Mouse (Mus musculus): ENCODE results near the gene Lrfn4. TPM values are rescaled to one million over a fixed set of nuclear protein-coding genes. Genes with fewer than 3 reads are reported as not detected.

The Lrfn4 gene
- total and polyA plus RNA-seq, 2 experiments from 2014 or later: 17.2 to 127 TPM

DNA sequence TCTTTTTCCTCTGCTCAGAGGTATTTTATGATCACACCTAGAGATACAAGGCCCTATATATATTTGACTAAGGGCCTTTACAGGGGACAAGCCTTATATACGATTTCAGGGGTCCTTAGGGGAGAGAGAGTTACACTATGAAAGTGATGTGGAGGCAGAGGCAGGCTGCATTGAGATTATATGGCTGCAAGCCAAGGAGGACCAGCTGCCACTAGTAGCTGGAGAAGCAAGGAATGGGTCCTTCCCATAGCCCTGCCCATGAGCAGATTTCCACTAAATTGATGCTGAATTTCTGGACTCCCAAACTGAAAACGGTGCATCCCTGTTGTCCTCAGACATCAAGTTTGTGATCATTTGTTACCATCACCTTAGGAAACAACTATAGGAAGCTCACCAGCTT, 31.6 kb downstream of the Lrfn4 start:
- no peak for DNase-seq
- no peaks in the 10 kb centered on the region for H3K9me3 ChIP-seq (ENCODE audit: low read length)
- H3K27ac ChIP-seq (ENCODE audit: low read depth, low read length): no peak overlapping the region
- H3K4me2 ChIP-seq (ENCODE audit: low read depth): no peak overlapping the region
- no peaks in the 10 kb centered on the region for H3K27me3 ChIP-seq (ENCODE audit: insufficient read depth, low read length)
- no peak for ATAC-seq
- H3K9ac ChIP-seq: no peak overlapping the region
- TF ChIP-seq CTCF (IDR thresholded peaks at IDR 0.05; ENCODE audit: low read depth): no peak
- H3K4me3 ChIP-seq (ENCODE audit: low read depth, low read length): no peak overlapping the region
- no peaks in the 10 kb centered on the region for H3K36me3 ChIP-seq (ENCODE audit: insufficient read depth)
- H3K4me1 ChIP-seq (ENCODE audit: insufficient read depth): no peaks in the 10 kb centered on the region
- 56% methylated on average over 2 of the region's 2 CpGs for WGBS

GRCm38 (mm10) chr19:4579296-4579695, 36.2 kb downstream of the Lrfn4 start:
- Histone ChIP-seq H3K9ac (no peak overlapping the region), H3K27me3 (ENCODE audit: insufficient read depth, low read length) (no peaks in the 10 kb centered on the region), H3K36me3 (ENCODE audit: insufficient read depth) (no peaks in the 10 kb centered on the region), H3K4me3 (ENCODE audit: low read depth, low read length) (no peak overlapping the region), H3K27ac (ENCODE audit: low read depth, low read length) (no peak overlapping the region), H3K4me1 (ENCODE audit: insufficient read depth) (no peaks in the 10 kb centered on the region), H3K9me3 (ENCODE audit: low read length) (no peaks in the 10 kb centered on the region), H3K4me2 (ENCODE audit: low read depth) (no peak overlapping the region)
- no peak for TF ChIP-seq CTCF (IDR thresholded peaks at IDR 0.05; ENCODE audit: low read depth)
- DNase-seq (no peak), ATAC-seq (no peak)
- WGBS: 89% methylated on average over 5 of the region's 5 CpGs

DNA sequence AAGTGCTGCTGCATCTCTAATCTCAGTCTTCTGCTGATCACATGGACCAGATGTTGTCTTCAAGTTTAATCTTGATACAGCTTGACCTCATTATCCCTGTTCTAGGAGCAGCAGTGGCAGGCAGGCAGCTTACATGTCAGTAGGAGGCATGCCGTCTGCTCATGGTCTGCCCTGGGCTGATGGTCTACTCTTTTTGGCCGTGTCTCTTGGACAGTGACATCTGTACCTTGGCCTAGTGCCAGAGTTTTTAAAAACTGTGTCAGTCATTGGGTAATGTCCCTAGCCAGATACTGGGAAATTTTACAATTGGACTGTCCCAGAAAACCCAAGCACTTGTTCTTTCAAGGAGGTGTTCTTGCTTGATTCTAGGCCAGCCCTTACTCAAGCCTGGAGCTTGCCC, 36.7 kb downstream of the Lrfn4 start:
- no peak for TF ChIP-seq CTCF (IDR thresholded peaks at IDR 0.05; ENCODE audit: low read depth)
- Histone ChIP-seq H3K9me3 (ENCODE audit: low read length) (no peaks in the 10 kb centered on the region), H3K27ac (ENCODE audit: low read depth, low read length) (no peak overlapping the region), H3K4me1 (ENCODE audit: insufficient read depth) (no peaks in the 10 kb centered on the region), H3K36me3 (ENCODE audit: insufficient read depth) (no peaks in the 10 kb centered on the region), H3K4me3 (ENCODE audit: low read depth, low read length) (no peak overlapping the region), H3K4me2 (ENCODE audit: low read depth) (no peak overlapping the region), H3K9ac (no peak overlapping the region), H3K27me3 (ENCODE audit: insufficient read depth, low read length) (no peaks in the 10 kb centered on the region)
- ATAC-seq (no peak), DNase-seq (no peak)
- 73% methylated on average over 2 of the region's 2 CpGs for WGBS

DNA sequence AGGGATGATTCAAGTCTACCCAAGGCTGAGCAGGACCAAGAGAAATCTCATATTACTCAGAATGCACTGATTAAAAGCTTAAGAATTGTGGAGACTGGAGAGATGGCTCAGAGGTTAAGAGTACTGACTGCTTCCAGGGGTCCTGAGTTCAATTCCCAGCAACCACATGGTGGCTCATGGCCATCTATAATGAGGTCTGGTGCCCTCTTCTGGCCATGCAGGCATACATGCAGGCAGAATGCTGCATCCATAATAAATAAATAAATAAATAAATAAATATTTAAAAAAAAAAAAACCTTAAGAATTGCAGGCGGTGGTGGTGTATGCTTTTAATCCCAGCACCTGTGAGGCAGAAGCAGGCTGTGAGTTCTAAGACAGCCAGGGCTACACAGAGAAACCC, 42.2 kb downstream of the Lrfn4 start:
- WGBS: 90% methylated on average over 1 of the region's 1 CpGs

GRCm38 (mm10) chr19:4572467-4572866, 43.0 kb downstream of the Lrfn4 start:
- 51% methylated on average over 8 of the region's 8 CpGs for WGBS
- Histone ChIP-seq H3K4me1 (ENCODE audit: insufficient read depth) (no peaks in the 10 kb centered on the region), H3K9me3 (ENCODE audit: low read length) (no peaks in the 10 kb centered on the region), H3K9ac (no peak overlapping the region), H3K4me3 (ENCODE audit: low read depth, low read length) (no peak overlapping the region), H3K27ac (ENCODE audit: low read depth, low read length) (no peak overlapping the region), H3K27me3 (ENCODE audit: insufficient read depth, low read length) (no peaks in the 10 kb centered on the region), H3K4me2 (ENCODE audit: low read depth) (no peak overlapping the region), H3K36me3 (ENCODE audit: insufficient read depth) (no peaks in the 10 kb centered on the region)
- ATAC-seq (no peak), DNase-seq (no peak)
- TF ChIP-seq CTCF (IDR thresholded peaks at IDR 0.05; ENCODE audit: low read depth): no peak

More for the DNA sequence above, 42.2 kb downstream of the Lrfn4 start:
- no peak for ATAC-seq
- no peak for DNase-seq
- no peaks in the 10 kb centered on the region for H3K9me3 ChIP-seq (ENCODE audit: low read length)
- H3K4me1 ChIP-seq (ENCODE audit: insufficient read depth): no peaks in the 10 kb centered on the region
- no peak overlapping the region for H3K4me3 ChIP-seq (ENCODE audit: low read depth, low read length)
- no peaks in the 10 kb centered on the region for H3K36me3 ChIP-seq (ENCODE audit: insufficient read depth)
- no peak overlapping the region for H3K4me2 ChIP-seq (ENCODE audit: low read depth)
- no peak overlapping the region for H3K27ac ChIP-seq (ENCODE audit: low read depth, low read length)
- TF ChIP-seq CTCF (IDR thresholded peaks at IDR 0.05; ENCODE audit: low read depth): no peak; the same call in 1 of the 2 replicates
- no peak overlapping the region for H3K9ac ChIP-seq
- H3K27me3 ChIP-seq (ENCODE audit: insufficient read depth, low read length): no peaks in the 10 kb centered on the region

GRCm38 (mm10) chr19:4572061-4572460, 43.4 kb downstream of the Lrfn4 start:
- no peak for ATAC-seq
- Histone ChIP-seq H3K9ac (no peak overlapping the region), H3K27ac (ENCODE audit: low read depth, low read length) (no peak overlapping the region; the same call in 1 of the 2 replicates), H3K9me3 (ENCODE audit: low read length) (no peaks in the 10 kb centered on the region), H3K4me3 (ENCODE audit: low read depth, low read length) (no peak overlapping the region), H3K36me3 (ENCODE audit: insufficient read depth) (no peaks in the 10 kb centered on the region), H3K27me3 (ENCODE audit: insufficient read depth, low read length) (no peaks in the 10 kb centered on the region), H3K4me1 (ENCODE audit: insufficient read depth) (no peaks in the 10 kb centered on the region), H3K4me2 (ENCODE audit: low read depth) (no peak overlapping the region)
- WGBS: 29% methylated on average over 4 of the region's 4 CpGs
- peak; percentile 14 for DNase-seq
- TF ChIP-seq CTCF (IDR thresholded peaks at IDR 0.05; ENCODE audit: low read depth): no peak

- Histone ChIP-seq H3K9me3 (ENCODE audit: low read length) (no peaks in the 10 kb centered on the region), H3K4me2 (ENCODE audit: low read depth) (no peak overlapping the region), H3K27ac (ENCODE audit: low read depth, low read length) (no peak overlapping the region; the same call in 1 of the 2 replicates), H3K27me3 (ENCODE audit: insufficient read depth, low read length) (no peaks in the 10 kb centered on the region), H3K9ac (no peak overlapping the region), H3K36me3 (ENCODE audit: insufficient read depth) (no peaks in the 10 kb centered on the region), H3K4me1 (ENCODE audit: insufficient read depth) (no peaks in the 10 kb centered on the region), H3K4me3 (ENCODE audit: low read depth, low read length) (no peak overlapping the region)
- ATAC-seq (no peak), DNase-seq (peak; percentile 9)
- WGBS: 20% methylated on average over 1 of the region's 1 CpGs
- TF ChIP-seq CTCF (IDR thresholded peaks at IDR 0.05; ENCODE audit: low read depth): no peak
Measured at GRCm38 (mm10) chr19:4571658-4572057, 43.8 kb downstream of the Lrfn4 start.

DNA sequence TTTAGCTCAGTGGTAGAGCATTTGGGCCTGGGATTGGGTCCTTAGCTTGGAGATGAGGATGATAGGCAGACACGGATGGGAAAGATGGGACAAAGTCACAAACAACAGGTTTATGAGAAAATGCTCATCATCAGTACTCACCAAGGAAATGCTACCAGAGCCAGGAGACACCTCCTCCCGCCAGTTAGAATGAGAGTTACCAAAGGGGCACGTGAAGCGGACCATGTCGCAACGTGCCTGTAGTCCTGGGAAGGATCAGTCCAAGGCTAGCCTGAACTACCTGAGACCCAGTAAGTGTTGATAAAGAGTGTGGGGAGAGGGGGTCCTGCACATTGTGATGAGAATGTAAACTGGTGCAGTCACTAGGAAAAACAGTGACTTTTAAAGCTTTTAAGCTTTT, 44.7 kb downstream of the Lrfn4 start:
- DNase-seq (no peak), ATAC-seq (no peak)
- Histone ChIP-seq H3K4me1 (ENCODE audit: insufficient read depth) (no peaks in the 10 kb centered on the region), H3K36me3 (ENCODE audit: insufficient read depth) (no peaks in the 10 kb centered on the region), H3K4me3 (ENCODE audit: low read depth, low read length) (no peak overlapping the region), H3K9me3 (ENCODE audit: low read length) (no peaks in the 10 kb centered on the region), H3K27ac (ENCODE audit: low read depth, low read length) (no peak overlapping the region), H3K9ac (no peak overlapping the region), H3K27me3 (ENCODE audit: insufficient read depth, low read length) (no peaks in the 10 kb centered on the region), H3K4me2 (ENCODE audit: low read depth) (no peak overlapping the region)
- TF ChIP-seq CTCF (IDR thresholded peaks at IDR 0.05; ENCODE audit: low read depth): no peak
- WGBS: 89% methylated on average over 6 of the region's 6 CpGs
